Mouse (Mus musculus) C2C12 (cell line): ENCODE results near the gene Zgpat. TPM values are rescaled to one million over a fixed set of nuclear protein-coding genes. Genes with fewer than 3 reads are reported as not detected.

Source experiments
- H3K27me3 ChIP-seq: one replicate; pipeline ENCODE4 v1.6.1; 2011; ENCODE audit not compliant: control insufficient read depth, insufficient read depth, insufficient read length
- H3K36me3 ChIP-seq: one replicate; pipeline ENCODE4 v1.6.1; 2011; ENCODE audit not compliant: control insufficient read depth, insufficient read depth
- H3K4me3 ChIP-seq: one replicate; pipeline ENCODE4 v1.5.1; 2011; ENCODE audit warnings: mild to moderate bottlenecking, control low read depth; ENCODE audit not compliant: poor library complexity, insufficient read depth, severe bottlenecking
- H3K79me2 ChIP-seq: one replicate; pipeline ENCODE4 v1.6.1; 2011; ENCODE audit not compliant: control insufficient read depth, insufficient read depth
- H3K79me3 ChIP-seq: one replicate; pipeline ENCODE4 v1.6.1; 2011; ENCODE audit warnings: low read depth, control low read depth
- H3ac ChIP-seq: one replicate; pipeline ENCODE3; 2011; ENCODE audit warnings: low read depth; ENCODE audit not compliant: control insufficient read depth, insufficient read length
- CEBPB ChIP-seq: IDR thresholded peaks from one replicate; pipeline ENCODE4 v1.6.1; 2011; ENCODE audit warnings: low read depth, mild to moderate bottlenecking, control low read depth, moderate library complexity
- CTCF ChIP-seq: IDR thresholded peaks from one replicate; pipeline ENCODE4 v1.5.1; 2011; ENCODE audit not compliant: control insufficient read depth, insufficient read depth, insufficient read length
- FOSL1 ChIP-seq: IDR thresholded peaks from one replicate; pipeline ENCODE4 v1.8.0; 2011; ENCODE audit warnings: mild to moderate bottlenecking, low read length; ENCODE audit not compliant: poor library complexity, insufficient read depth, severe bottlenecking
- MAX ChIP-seq: IDR thresholded peaks from one replicate; pipeline ENCODE4 v1.6.1; 2011; ENCODE audit warnings: mild to moderate bottlenecking, control low read depth
- MYOD1 ChIP-seq: IDR thresholded peaks from one replicate; pipeline ENCODE4 v1.6.1; 2011; ENCODE audit warnings: low read depth; ENCODE audit not compliant: control insufficient read depth, insufficient read length
- MYOG ChIP-seq: IDR thresholded peaks from one replicate; pipeline ENCODE4 v1.6.1; 2011; ENCODE audit not compliant: control insufficient read depth, insufficient read length; ENCODE audit errors: extremely low read depth
- USF1 ChIP-seq: IDR thresholded peaks from one replicate; pipeline ENCODE4 v1.6.1; 2011; ENCODE audit warnings: low read depth, mild to moderate bottlenecking, control low read depth, moderate library complexity
- polyA plus RNA-seq: library from polyadenylated mRNA; unstranded; fragments of >200 nt; fragmentation: generic; extraction: Trizol; gene quantifications from one replicate; pipeline ENCODE4 v1.2.1, GENCODE M21; 2012; ENCODE audit warnings: missing spikeins

The Zgpat gene
- polyA plus RNA-seq, 1 experiment = 16.5 TPM

DNA sequence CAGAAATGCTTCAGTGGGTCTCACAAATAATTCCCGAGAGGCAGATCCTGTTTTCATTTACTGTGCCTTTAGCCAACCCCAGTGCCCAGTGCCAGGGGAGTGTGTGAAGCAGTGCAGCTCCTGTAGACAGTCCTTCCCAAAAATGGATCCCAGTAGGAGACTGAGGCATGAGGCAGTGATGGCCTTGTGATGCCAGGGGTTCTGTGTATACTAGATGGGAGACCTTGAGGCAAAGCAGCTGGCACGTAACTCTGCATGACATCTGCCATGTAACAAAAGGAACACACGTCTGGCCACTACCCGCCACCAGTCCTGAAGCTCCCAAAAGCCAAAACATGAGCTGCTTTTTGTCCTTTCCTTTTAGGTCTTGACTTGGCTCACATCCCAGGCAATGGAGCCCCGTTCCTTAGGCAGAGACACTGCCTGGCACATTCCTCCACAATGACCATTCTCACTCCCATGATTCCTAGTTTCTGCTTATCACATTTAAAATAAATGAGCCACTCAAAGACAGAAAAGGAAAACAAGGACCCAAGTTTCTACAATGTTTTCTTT is 32.6 kb downstream of the Zgpat start:
- Histone ChIP-seq H3ac (no peak overlapping the region), H3K36me3 (no peaks in the 10 kb centered on the region), H3K27me3 (no peaks in the 10 kb centered on the region), H3K79me2 (no peaks in the 10 kb centered on the region), H3K79me3 (no peaks in the 10 kb centered on the region), H3K4me3 (no peak overlapping the region)
- no peak for TF ChIP-seq CTCF
- TF ChIP-seq FOSL1 = no peak
- no peak for TF ChIP-seq MYOG
- TF ChIP-seq MAX = no peak
- TF ChIP-seq CEBPB = no peak
- TF ChIP-seq USF1 = no peak
- TF ChIP-seq MYOD1 = no peak

DNA sequence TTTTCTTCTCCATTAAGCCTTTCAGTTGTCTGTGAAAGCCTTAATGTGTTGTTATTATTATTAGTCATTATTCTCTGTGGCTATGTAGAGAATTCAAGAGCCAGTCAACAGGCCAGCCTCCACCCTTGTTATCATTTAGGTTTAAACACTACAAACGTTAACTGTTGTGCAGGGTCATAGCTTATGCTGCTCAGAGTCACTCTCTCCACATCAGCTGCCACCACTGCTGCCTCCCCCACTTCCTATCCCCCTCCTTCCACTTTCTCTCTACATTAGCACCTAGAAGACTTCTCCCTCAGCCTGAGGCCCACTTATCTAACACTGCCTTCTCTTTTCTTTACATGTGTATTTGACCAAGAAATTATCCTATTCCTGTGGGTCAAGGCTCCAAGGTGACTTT is 36.8 kb downstream of the Zgpat start:
- Histone ChIP-seq H3K4me3 (no peak overlapping the region), H3K36me3 (no peaks in the 10 kb centered on the region), H3K79me2 (no peaks in the 10 kb centered on the region), H3K27me3 (no peaks in the 10 kb centered on the region), H3K79me3 (no peaks in the 10 kb centered on the region), H3ac (no peak overlapping the region)
- TF ChIP-seq MYOG (no peak), CEBPB (no peak), MAX (no peak), USF1 (no peak)

DNA sequence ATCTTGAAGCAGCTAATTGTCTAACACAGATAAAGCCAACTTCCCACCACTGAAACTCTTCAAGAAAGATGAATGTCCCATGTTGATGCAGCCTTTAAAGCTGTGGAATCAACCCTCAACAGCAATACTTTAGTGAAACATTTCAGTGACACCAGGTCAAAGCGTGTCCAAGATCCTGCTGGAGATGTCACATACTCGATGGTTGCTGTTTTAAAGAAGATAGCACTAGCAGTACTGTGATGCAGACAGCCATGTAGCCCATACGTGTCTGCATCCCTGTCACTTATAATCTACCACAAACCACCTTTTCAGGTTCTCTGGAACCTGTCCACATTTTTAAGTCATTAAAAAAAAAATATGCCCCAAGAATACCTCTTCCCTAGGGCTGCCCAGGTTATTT is 39.0 kb downstream of the Zgpat start:
- TF ChIP-seq CEBPB = no peak
- no peak for TF ChIP-seq CTCF
- TF ChIP-seq FOSL1 = no peak
- no peak for TF ChIP-seq MAX
- no peak for TF ChIP-seq USF1
- no peak for TF ChIP-seq MYOD1
- TF ChIP-seq MYOG = no peak

DNA sequence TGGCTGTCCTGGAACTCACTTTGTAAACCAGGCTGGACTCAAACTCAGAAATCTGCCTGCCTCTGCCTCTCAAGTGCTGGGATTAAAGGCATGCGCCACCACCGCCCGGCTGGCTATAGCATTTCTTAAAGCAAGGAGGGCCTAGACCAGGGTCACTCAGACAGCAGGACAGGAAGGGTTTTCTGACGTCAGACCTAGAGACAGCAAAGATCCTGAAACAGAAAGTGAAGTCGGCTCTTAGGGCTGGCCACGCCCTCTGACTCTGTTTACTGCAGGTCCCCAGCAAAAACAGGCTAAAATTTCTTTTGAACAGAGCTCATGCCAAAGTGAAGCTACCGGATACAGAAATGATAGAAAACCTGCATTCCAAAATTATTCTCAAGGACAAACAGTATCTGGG is 44.9 kb downstream of the Zgpat start:
- Histone ChIP-seq H3K4me3 (no peak overlapping the region), H3K79me3 (no peaks in the 10 kb centered on the region), H3K27me3 (no peaks in the 10 kb centered on the region), H3K36me3 (no peaks in the 10 kb centered on the region), H3K79me2 (no peaks in the 10 kb centered on the region), H3ac (no peak overlapping the region)
- no peak for TF ChIP-seq CEBPB
- no peak for TF ChIP-seq FOSL1
- no peak for TF ChIP-seq MYOD1
- TF ChIP-seq USF1 = no peak
- no peak for TF ChIP-seq MAX
- TF ChIP-seq CTCF = no peak
- no peak for TF ChIP-seq MYOG

More for the DNA sequence above, 39.0 kb downstream of the Zgpat start:
- H3K4me3 ChIP-seq = no peak overlapping the region
- H3K79me2 ChIP-seq = no peaks in the 10 kb centered on the region
- H3ac ChIP-seq = no peak overlapping the region
- no peaks in the 10 kb centered on the region for H3K27me3 ChIP-seq
- no peaks in the 10 kb centered on the region for H3K79me3 ChIP-seq
- H3K36me3 ChIP-seq = no peaks in the 10 kb centered on the region

GRCm38 (mm10) chr2:181410760-181411473 is 46.2 kb downstream of the Zgpat start:
- Histone ChIP-seq H3K79me3 (no peaks in the 10 kb centered on the region), H3K79me2 (no peaks in the 10 kb centered on the region), H3K4me3 (no peak overlapping the region), H3ac (no peak overlapping the region), H3K27me3 (no peaks in the 10 kb centered on the region), H3K36me3 (no peaks in the 10 kb centered on the region)
- TF ChIP-seq CTCF = peak; percentile 89
- no peak for TF ChIP-seq MYOG
- no peak for TF ChIP-seq MAX

GRCm38 (mm10) chr2:181413141-181413540 is 48.4 kb downstream of the Zgpat start:
- Histone ChIP-seq H3K79me3 (no peaks in the 10 kb centered on the region), H3ac (no peak overlapping the region), H3K27me3 (no peaks in the 10 kb centered on the region), H3K4me3 (no peak overlapping the region), H3K79me2 (no peaks in the 10 kb centered on the region), H3K36me3 (no peaks in the 10 kb centered on the region)
- TF ChIP-seq USF1 (no peak), CTCF (no peak), MYOG (no peak)
